Mouse (Mus musculus): ENCODE measurements around the gene Pramef17. TPM values are rescaled to one million over a fixed set of nuclear protein-coding genes. Genes with fewer than 3 reads are reported as not detected.
"Not testable (repeated sequence)": the region's sequence is repeated elsewhere in the genome, so short reads cannot be mapped to it uniquely, and the experiment has no call there.

Pramef17 gene
- polyA plus RNA-seq (2015; fragmentation: Nextera tagmentation; extraction: Ambion mirVana): not detected in 2 replicates

DNA sequence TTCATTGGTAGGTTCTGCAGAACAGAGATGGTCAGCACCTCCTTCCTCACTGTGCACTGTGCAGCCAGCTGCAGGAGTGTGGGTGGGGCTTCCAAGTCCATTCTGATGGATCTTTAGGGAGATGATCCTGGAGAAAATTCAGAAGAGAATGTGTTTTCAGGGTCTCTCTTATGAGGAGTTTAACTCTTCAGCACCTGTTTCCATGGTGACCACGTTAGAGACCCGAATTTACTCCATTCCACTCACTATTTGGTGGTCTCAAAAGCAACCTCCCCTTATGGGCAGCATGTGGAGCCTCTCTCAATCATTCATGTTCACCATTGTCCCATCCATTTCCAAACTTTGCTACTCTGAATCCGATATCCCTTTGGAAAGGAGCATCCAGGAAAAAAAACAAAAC lies at the start of gene Pramef17:
TSS of gene Pramef17 (minus strand) at position 101 of the 400 bp plus-strand sequence.
- DNase-seq; H3K27me3 ChIP-seq (ENCODE audit: insufficient read depth, low read length); H3K27ac ChIP-seq (ENCODE audit: low read depth); H3K9me3 ChIP-seq (ENCODE audit: low read length); ATAC-seq; H3K4me3 ChIP-seq (ENCODE audit: low read depth, low read length); H3K9ac ChIP-seq (replicated peaks); H3K36me3 ChIP-seq (replicated peaks; ENCODE audit: insufficient read depth, low read length); H3K4me1 ChIP-seq (ENCODE audit: insufficient read depth); H3K4me2 ChIP-seq (ENCODE audit: low read depth, low read length): not testable (repeated sequence)
- 41% methylated on average over 3 of the region's 3 CpGs for WGBS (ENCODE audit: insufficient replicate concordance)

GRCm38 (mm10) chr4:143988126-143988525 lies 6.0 kb downstream of the Pramef17 start:
- not testable (repeated sequence) for H3K4me1 ChIP-seq (ENCODE audit: insufficient read depth); H3K36me3 ChIP-seq (replicated peaks; ENCODE audit: insufficient read depth, low read length); H3K9me3 ChIP-seq (ENCODE audit: low read length); H3K27me3 ChIP-seq (ENCODE audit: insufficient read depth, low read length); H3K9ac ChIP-seq (replicated peaks); H3K27ac ChIP-seq (ENCODE audit: low read depth); ATAC-seq; H3K4me3 ChIP-seq (ENCODE audit: low read depth, low read length); DNase-seq; H3K4me2 ChIP-seq (ENCODE audit: low read depth, low read length)
- 94% methylated on average over 12 of the region's 17 CpGs for WGBS (ENCODE audit: insufficient replicate concordance)

GRCm38 (mm10) chr4:143987475-143987941 lies 6.7 kb downstream of the Pramef17 start:
- not testable (repeated sequence) for H3K9me3 ChIP-seq (ENCODE audit: low read length); ATAC-seq; H3K4me2 ChIP-seq (ENCODE audit: low read depth, low read length); H3K4me1 ChIP-seq (ENCODE audit: insufficient read depth); H3K9ac ChIP-seq (replicated peaks); H3K27me3 ChIP-seq (ENCODE audit: insufficient read depth, low read length); H3K4me3 ChIP-seq (ENCODE audit: low read depth, low read length); H3K27ac ChIP-seq (ENCODE audit: low read depth); H3K36me3 ChIP-seq (replicated peaks; ENCODE audit: insufficient read depth, low read length); DNase-seq
- WGBS (ENCODE audit: insufficient replicate concordance): 89% methylated on average over 9 of the region's 17 CpGs

- not testable (repeated sequence) for H3K9ac ChIP-seq (replicated peaks); H3K27me3 ChIP-seq (ENCODE audit: insufficient read depth, low read length); H3K4me1 ChIP-seq (ENCODE audit: insufficient read depth); H3K9me3 ChIP-seq (ENCODE audit: low read length); H3K4me3 ChIP-seq (ENCODE audit: low read depth, low read length); H3K36me3 ChIP-seq (replicated peaks; ENCODE audit: insufficient read depth, low read length); H3K4me2 ChIP-seq (ENCODE audit: low read depth, low read length); ATAC-seq; H3K27ac ChIP-seq (ENCODE audit: low read depth); DNase-seq
- 85% methylated on average over 2 of the region's 9 CpGs for WGBS (ENCODE audit: insufficient replicate concordance)
Observed at GRCm38 (mm10) chr4:143985733-143986132, 8.4 kb downstream of the Pramef17 start.

DNA sequence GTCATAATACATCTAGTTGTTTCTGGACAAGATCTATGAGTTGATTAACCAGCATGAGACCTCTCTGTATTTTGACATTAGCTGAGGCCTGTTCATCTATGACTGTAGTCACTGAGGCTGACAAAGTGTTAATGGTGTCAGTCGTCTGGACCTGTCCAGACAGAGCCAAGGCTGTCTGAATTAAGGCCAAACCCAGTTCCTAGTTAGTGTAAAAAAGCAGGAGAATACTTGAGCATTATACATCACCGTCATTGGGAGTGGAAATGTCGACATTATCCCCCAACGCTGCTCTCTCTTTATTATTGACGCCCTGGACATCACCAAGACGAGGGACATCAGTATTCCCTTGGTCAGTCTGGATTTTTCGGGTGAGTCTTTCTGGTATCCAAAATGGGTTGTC lies 9.0 kb downstream of the Pramef17 start:
- ATAC-seq; DNase-seq; H3K9me3 ChIP-seq (ENCODE audit: low read length); H3K36me3 ChIP-seq (replicated peaks; ENCODE audit: insufficient read depth, low read length); H3K4me2 ChIP-seq (ENCODE audit: low read depth, low read length); H3K4me1 ChIP-seq (ENCODE audit: insufficient read depth); H3K9ac ChIP-seq (replicated peaks); H3K4me3 ChIP-seq (ENCODE audit: low read depth, low read length); H3K27ac ChIP-seq (ENCODE audit: low read depth); H3K27me3 ChIP-seq (ENCODE audit: insufficient read depth, low read length): not testable (repeated sequence)
- no CpG with 5 or more reads among the region's 7 CpGs for WGBS (ENCODE audit: insufficient replicate concordance)

DNA sequence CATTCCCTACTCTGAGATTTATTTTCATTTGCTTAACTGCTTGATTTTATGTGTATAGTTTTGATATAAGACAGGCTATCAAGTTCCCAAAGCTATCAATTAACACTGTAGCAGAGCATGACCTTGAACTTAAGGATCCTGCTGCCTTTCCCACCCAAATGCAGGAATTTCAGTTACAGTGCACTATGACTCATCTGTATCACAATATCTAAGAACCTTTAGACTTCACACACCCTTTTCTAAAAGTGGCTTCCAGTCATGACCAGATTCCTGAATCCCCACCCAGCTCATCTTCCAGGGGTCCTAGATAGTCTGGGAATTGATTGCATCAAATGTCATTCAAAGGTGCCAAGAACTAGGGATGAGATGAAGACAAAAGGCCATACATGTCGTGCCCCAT lies 10.7 kb downstream of the Pramef17 start:
- not testable (repeated sequence) for H3K4me2 ChIP-seq (ENCODE audit: low read depth, low read length); H3K9ac ChIP-seq (replicated peaks); H3K27me3 ChIP-seq (ENCODE audit: insufficient read depth, low read length); H3K4me3 ChIP-seq (ENCODE audit: low read depth, low read length); H3K36me3 ChIP-seq (replicated peaks; ENCODE audit: insufficient read depth, low read length); H3K4me1 ChIP-seq (ENCODE audit: insufficient read depth); ATAC-seq; DNase-seq; H3K27ac ChIP-seq (ENCODE audit: low read depth); H3K9me3 ChIP-seq (ENCODE audit: low read length)
- WGBS (ENCODE audit: insufficient replicate concordance): no CpG with 5 or more reads among the region's 1 CpGs

DNA sequence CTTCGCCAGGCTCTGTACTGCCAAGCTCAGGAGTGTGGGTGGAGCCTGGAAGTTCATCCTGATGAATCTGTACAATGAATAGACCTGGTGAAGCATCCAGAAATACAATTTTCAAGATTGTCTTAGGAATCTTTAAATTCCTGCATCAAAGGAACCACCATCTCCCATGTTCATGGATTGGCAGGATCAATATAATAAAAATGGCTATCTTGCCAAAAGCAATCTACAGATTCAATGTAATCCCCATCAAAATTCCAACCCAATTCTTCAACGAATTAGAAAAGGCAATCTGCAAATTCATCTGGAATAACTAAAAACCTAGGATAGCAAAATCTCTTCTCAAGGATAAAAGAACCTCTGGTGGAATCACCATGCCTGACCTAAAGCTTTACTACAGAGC lies 27.3 kb downstream of the Pramef17 start, which contains the start of gene Gm13101:
TSS of gene Gm13101 (minus strand) at position 101 of the 400 bp plus-strand sequence.
- not testable (repeated sequence) for H3K9me3 ChIP-seq (ENCODE audit: low read length); H3K27ac ChIP-seq (ENCODE audit: low read depth); H3K4me3 ChIP-seq (ENCODE audit: low read depth, low read length); H3K9ac ChIP-seq (replicated peaks); ATAC-seq; H3K4me1 ChIP-seq (ENCODE audit: insufficient read depth); H3K4me2 ChIP-seq (ENCODE audit: low read depth, low read length); H3K27me3 ChIP-seq (ENCODE audit: insufficient read depth, low read length); DNase-seq; H3K36me3 ChIP-seq (replicated peaks; ENCODE audit: insufficient read depth, low read length)
- 47% methylated on average over 1 of the region's 2 CpGs for WGBS (ENCODE audit: insufficient replicate concordance)

DNA sequence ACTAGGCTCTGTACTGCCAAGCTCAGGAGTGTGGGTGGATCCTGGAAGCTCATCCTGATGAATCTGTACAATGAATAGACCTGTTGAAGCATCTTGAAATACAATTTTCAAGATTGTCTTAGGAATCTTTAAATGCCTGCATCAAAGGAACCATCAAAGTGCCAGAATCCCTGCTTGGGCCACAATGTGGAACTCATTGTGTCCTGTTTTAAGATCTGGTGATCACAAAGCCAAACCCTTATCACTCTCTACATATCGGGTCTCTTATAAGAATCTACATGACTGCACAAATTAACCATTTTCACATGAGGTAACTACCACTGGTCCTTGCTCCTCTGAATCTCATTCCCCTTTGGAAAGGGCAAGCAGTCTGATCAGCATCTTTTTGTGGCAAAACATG lies 43.3 kb downstream of the Pramef17 start, which contains the start of gene Pramef25:
TSS of gene Pramef25 (minus strand) at position 101 of the 400 bp plus-strand sequence.
- not testable (repeated sequence) for H3K4me3 ChIP-seq (ENCODE audit: low read depth, low read length); H3K27ac ChIP-seq (ENCODE audit: low read depth); H3K4me2 ChIP-seq (ENCODE audit: low read depth, low read length); H3K36me3 ChIP-seq (replicated peaks; ENCODE audit: insufficient read depth, low read length); H3K4me1 ChIP-seq (ENCODE audit: insufficient read depth); H3K9ac ChIP-seq (replicated peaks); H3K9me3 ChIP-seq (ENCODE audit: low read length); H3K27me3 ChIP-seq (ENCODE audit: insufficient read depth, low read length); DNase-seq; ATAC-seq
- WGBS (ENCODE audit: insufficient replicate concordance): 76% methylated on average over 1 of the region's 1 CpGs

Data from liver, postnatal 0 days (tissue).